ENCODE assay signal across 13 mouse cellular contexts in the genomic region with DNA sequence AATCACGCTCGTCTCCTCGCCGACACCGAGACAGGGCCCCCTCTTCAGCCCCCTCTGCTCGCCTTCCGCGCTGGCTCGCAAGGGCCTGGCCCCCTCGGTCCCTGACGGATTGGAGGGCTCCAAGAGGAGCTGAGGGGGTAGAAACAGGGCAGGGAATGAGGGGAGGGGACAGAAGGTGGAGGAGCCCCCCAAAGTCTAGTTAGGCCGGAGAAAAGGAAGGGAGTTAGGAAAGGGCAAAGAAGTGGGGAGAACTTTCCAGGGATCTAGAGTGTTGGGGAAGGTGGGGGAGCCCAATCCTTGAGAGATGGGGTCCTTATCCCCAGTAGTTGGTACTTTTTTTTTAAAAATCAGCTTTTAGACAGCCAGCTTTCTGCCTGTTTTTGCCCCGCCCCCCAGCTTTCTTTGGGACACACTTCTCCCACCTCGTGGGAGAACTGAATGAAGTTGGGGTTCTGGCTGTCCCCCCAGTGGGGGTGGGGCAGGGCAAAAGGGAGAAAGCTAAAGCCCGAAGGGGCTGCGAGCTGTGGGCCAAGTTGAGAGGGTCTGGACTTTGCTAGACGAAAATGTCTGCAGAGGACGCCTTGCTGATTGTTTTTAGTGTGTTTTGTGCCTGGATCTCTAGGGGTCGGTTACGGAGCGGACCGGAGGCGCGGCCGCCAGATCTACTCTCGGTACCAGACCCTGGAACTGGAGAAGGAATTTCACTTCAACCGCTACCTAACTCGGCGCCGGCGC. TPM values are rescaled to one million over a fixed set of nuclear protein-coding genes. Genes with fewer than 3 reads are reported as not detected.
DNase-seq lines count a peak whose midpoint lies in the region; ATAC-seq and TF ChIP-seq lines count a peak whose summit lies in the region.
"Had no signal": no experiment of that assay in that cellular context is flagged by ENCODE, and none has a peak within 500 bp of the region (broad histone marks: within the 10 kb centered on the region; RNA-seq: fewer than 3 reads in every experiment).

No protein-coding gene starts in this region.

- peak overlapping the region; percentile 27 for H3K4me2 ChIP-seq in hindbrain, embryonic 11.5 days (replicated peaks; ENCODE audit: low read depth, low read length)
- H3K4me2 ChIP-seq in hindbrain, postnatal 0 days (ENCODE audit: low read depth, low read length), result no peak overlapping the region
- peak overlapping the region; percentile 33 for H3K4me2 ChIP-seq in limb, embryonic 14.5 days (replicated peaks; ENCODE audit: low read depth, low read length, severe bottlenecking)
- H3K4me2 ChIP-seq in forebrain, embryonic 13.5 days, result no peak overlapping the region
- H3K4me2 ChIP-seq: lung, embryonic 15.5 days; midbrain, embryonic 15.5 days had no signal

- no peak for TF ChIP-seq EP300 in ES-Bruce4 (IDR thresholded peaks at IDR 0.05; ENCODE audit: insufficient read depth, low read depth, low read length)

- H3K9ac ChIP-seq in hindbrain, embryonic 11.5 days (ENCODE audit: low read depth, low read length), result peak overlapping the region; percentile 36
- no peak overlapping the region for H3K9ac ChIP-seq in hindbrain, postnatal 0 days (replicated peaks; ENCODE audit: low read length)
- H3K9ac ChIP-seq in ES-Bruce4 (ENCODE audit: low read depth, poor library complexity, severe bottlenecking), result no peak overlapping the region
- peak overlapping the region; percentile 25; the same call in 1 of the 2 replicates for H3K9ac ChIP-seq in limb, embryonic 14.5 days (ENCODE audit: low read depth, low read length, severe bottlenecking)
- H3K9ac ChIP-seq in forebrain, embryonic 13.5 days, result no peak overlapping the region
- H3K9ac ChIP-seq: lung, embryonic 15.5 days; midbrain, embryonic 15.5 days had no signal

- TF ChIP-seq CTCF in hindbrain, postnatal 0 days (IDR thresholded peaks at IDR 0.05; ENCODE audit: low read depth), result no peak
- TF ChIP-seq CTCF in ES-Bruce4 (IDR thresholded peaks at IDR 0.05; ENCODE audit: low read depth, low read length), result no peak

- H3K36me3 ChIP-seq in hindbrain, embryonic 11.5 days (ENCODE audit: control insufficient read depth, insufficient read depth, low read length), result no peaks in the 10 kb centered on the region
- no peaks in the 10 kb centered on the region for H3K36me3 ChIP-seq in hindbrain, postnatal 0 days (ENCODE audit: insufficient read depth, low read length)
- no peaks in the 10 kb centered on the region for H3K36me3 ChIP-seq in ES-Bruce4 (ENCODE audit: control insufficient read depth, insufficient read depth, low read length, poor library complexity, severe bottlenecking)
- H3K36me3 ChIP-seq in limb, embryonic 14.5 days (ENCODE audit: control insufficient read depth, insufficient read depth, low read length), result no peaks in the 10 kb centered on the region
- no peaks in the 10 kb centered on the region for H3K36me3 ChIP-seq in forebrain, embryonic 13.5 days (ENCODE audit: poor library complexity, severe bottlenecking)
- H3K36me3 ChIP-seq: forebrain, embryonic 10.5 days; lung, embryonic 15.5 days; midbrain, embryonic 15.5 days had no signal

- H3K9me3 ChIP-seq in hindbrain, embryonic 11.5 days (ENCODE audit: control insufficient read depth, low read length), result no peaks in the 10 kb centered on the region
- H3K9me3 ChIP-seq in hindbrain, postnatal 0 days (ENCODE audit: low read length), result no peaks in the 10 kb centered on the region
- no peaks in the 10 kb centered on the region for H3K9me3 ChIP-seq in ES-Bruce4 (replicated peaks; ENCODE audit: control insufficient read depth, insufficient read depth, low read length, poor library complexity, severe bottlenecking)
- no peaks in the 10 kb centered on the region for H3K9me3 ChIP-seq in limb, embryonic 14.5 days (ENCODE audit: control insufficient read depth, low read length)
- no peaks in the 10 kb centered on the region; the same call in 1 of the 2 replicates for H3K9me3 ChIP-seq in forebrain, embryonic 13.5 days (replicated peaks)
- H3K9me3 ChIP-seq: forebrain, embryonic 10.5 days; lung, embryonic 15.5 days; midbrain, embryonic 15.5 days had no signal

- peak; percentile 62 for DNase-seq in hindbrain, embryonic 11.5 days (ENCODE audit: low spot score)
- no peak for DNase-seq in hindbrain, postnatal 0 days (ENCODE audit: low spot score)
- no peak for DNase-seq in limb, embryonic 14.5 days (ENCODE audit: low spot score)
- DNase-seq in urinary bladder, postnatal 36 days (ENCODE audit: low spot score in 2 of 2), result no peak
- DNase-seq in retina, postnatal 1 day, result no peak
- DNase-seq: gastrocnemius, postnatal 36 days had no signal

- H3K27ac ChIP-seq in hindbrain, embryonic 11.5 days (ENCODE audit: low read depth, low read length), result no peak overlapping the region
- H3K27ac ChIP-seq in hindbrain, postnatal 0 days, result no peak overlapping the region
- H3K27ac ChIP-seq in ES-Bruce4 (ENCODE audit: insufficient read depth, low read length), result no peak overlapping the region
- peak overlapping the region; percentile 91 for H3K27ac ChIP-seq in brown adipose tissue, adult 24 weeks (replicated peaks; ENCODE audit: low read depth, low read length)
- no peak overlapping the region for H3K27ac ChIP-seq in limb, embryonic 14.5 days (replicated peaks; ENCODE audit: low read depth, low read length)
- no peak overlapping the region for H3K27ac ChIP-seq in forebrain, embryonic 13.5 days
- H3K27ac ChIP-seq: forebrain, embryonic 10.5 days; lung, embryonic 15.5 days; midbrain, embryonic 15.5 days had no signal

- peak overlapping the region; percentile 19; the same call in 1 of the 2 replicates for H3K4me3 ChIP-seq in hindbrain, embryonic 11.5 days (ENCODE audit: low read depth, low read length)
- no peak overlapping the region for H3K4me3 ChIP-seq in hindbrain, postnatal 0 days (ENCODE audit: low read length)
- peak overlapping the region; percentile 6; the same call in 1 of the 2 replicates for H3K4me3 ChIP-seq in ES-Bruce4 (ENCODE audit: low read depth, low read length)
- peak overlapping the region; percentile 91 for H3K4me3 ChIP-seq in brown adipose tissue, adult 24 weeks (ENCODE audit: insufficient read depth, low read depth, low read length)
- peak overlapping the region; percentile 21 for H3K4me3 ChIP-seq in limb, embryonic 14.5 days (replicated peaks; ENCODE audit: low read length)
- H3K4me3 ChIP-seq in forebrain, embryonic 13.5 days, result no peak overlapping the region
- H3K4me3 ChIP-seq: forebrain, embryonic 10.5 days; lung, embryonic 15.5 days; midbrain, embryonic 15.5 days had no signal

- peaks cover 2% of the 10 kb centered on the region; the same call in 1 of the 2 replicates for H3K4me1 ChIP-seq in hindbrain, embryonic 11.5 days (replicated peaks; ENCODE audit: control insufficient read depth, insufficient read depth, low read length)
- no peaks in the 10 kb centered on the region for H3K4me1 ChIP-seq in hindbrain, postnatal 0 days (ENCODE audit: insufficient read depth, low read length)
- H3K4me1 ChIP-seq in ES-Bruce4 (ENCODE audit: control insufficient read depth, insufficient read depth, low read length), result peaks cover 8% of the 10 kb centered on the region
- H3K4me1 ChIP-seq in brown adipose tissue, adult 24 weeks (ENCODE audit: control insufficient read depth, insufficient read depth, insufficient read length, low read length), result 0 out of 2 replicates have a peak, but pooled peaks cover 2% of the 10 kb centered on the region
- peaks cover 9% of the 10 kb centered on the region; the same call in 1 of the 2 replicates for H3K4me1 ChIP-seq in limb, embryonic 14.5 days (ENCODE audit: control insufficient read depth, insufficient read depth, low read length)
- peaks cover 6% of the 10 kb centered on the region; the same call in 1 of the 2 replicates for H3K4me1 ChIP-seq in forebrain, embryonic 13.5 days

- no peak for ATAC-seq in hindbrain, embryonic 11.5 days (ENCODE audit: low FRiP score)
- ATAC-seq in hindbrain, postnatal 0 days, result no peak
- ATAC-seq in limb, embryonic 14.5 days (ENCODE audit: low FRiP score, low read depth), result no peak
- ATAC-seq in forebrain, embryonic 13.5 days, result no peak
- ATAC-seq: midbrain, embryonic 15.5 days had no signal

- H3K27me3 ChIP-seq in hindbrain, embryonic 11.5 days (ENCODE audit: control insufficient read depth, insufficient read depth, low read length), result peaks cover 98% of the 10 kb centered on the region
- H3K27me3 ChIP-seq in hindbrain, postnatal 0 days (ENCODE audit: insufficient read depth, low read length), result peaks cover 96% of the 10 kb centered on the region
- peaks cover 61% of the 10 kb centered on the region for H3K27me3 ChIP-seq in ES-Bruce4 (ENCODE audit: control insufficient read depth, insufficient read depth, low read length, poor library complexity, severe bottlenecking)
- peaks cover 97% of the 10 kb centered on the region for H3K27me3 ChIP-seq in limb, embryonic 14.5 days (ENCODE audit: control insufficient read depth, insufficient read depth, low read length)
- H3K27me3 ChIP-seq in forebrain, embryonic 13.5 days, result peaks cover 99% of the 10 kb centered on the region

- 1% methylated on average over 31 of the region's 31 CpGs for WGBS in hindbrain, embryonic 11.5 days
- WGBS in hindbrain, postnatal 0 days, result 3% methylated on average over 31 of the region's 31 CpGs
- 3% methylated on average over 31 of the region's 31 CpGs for WGBS in limb, embryonic 14.5 days
- under 1% methylated on average over 31 of the region's 31 CpGs for WGBS in forebrain, embryonic 13.5 days

- TF ChIP-seq POLR2A in ES-Bruce4 (IDR thresholded peaks at IDR 0.05; ENCODE audit: insufficient read depth, low read length), result no peak
- no peak for TF ChIP-seq POLR2A in limb, embryonic 14.5 days (IDR thresholded peaks at IDR 0.05; ENCODE audit: borderline replicate concordance, extremely low read depth, insufficient read depth, insufficient read length)

RNA-seq across cellular contexts. Expression of a gene that starts 8.5 kb away (rescaled TPM):
- polyA plus RNA-seq in hindbrain, embryonic 11.5 days (2014; fragmentation: Nextera tagmentation; extraction: Ambion mirVana), result 37.3 and 37.8 TPM in 2 replicates
- 12.5 and 13.1 TPM in 2 replicates for total RNA-seq in hindbrain, postnatal 0 days (2014; rRNA removed)
- 33.0 and 35.4 TPM in 2 replicates for polyA plus RNA-seq in hindbrain, postnatal 0 days (2015; fragmentation: Nextera tagmentation; extraction: Ambion mirVana)
- 0.56 and 0.99 TPM in 2 replicates for polyA plus RNA-seq in ES-Bruce4 (2011; ENCODE audit: insufficient read depth, insufficient read length, low read depth, missing spikeins)
- 9.4 and 13.7 TPM in 2 replicates for polyA plus RNA-seq in brown adipose tissue, adult 24 weeks (2012; ENCODE audit: insufficient read depth, insufficient read length, missing spikeins)
- 5.9 and 7.5 TPM in 2 replicates for polyA plus RNA-seq in limb, embryonic 14.5 days (2012; rRNA removed)
- 1.9 and 3.5 TPM in 2 replicates for polyA plus RNA-seq in limb, embryonic 14.5 days (2014; fragmentation: Nextera tagmentation; extraction: Ambion mirVana)
- not detected in 2 replicates for polyA plus RNA-seq in forebrain, embryonic 13.5 days (2015; fragmentation: Nextera tagmentation; extraction: Ambion mirVana)
- polyA plus RNA-seq: forebrain, embryonic 10.5 days; midbrain, embryonic 15.5 days had no signal

RNA-seq across cellular contexts. Expression of a gene that starts 12.2 kb away (rescaled TPM):
- polyA plus RNA-seq in hindbrain, embryonic 11.5 days (2014; fragmentation: Nextera tagmentation; extraction: Ambion mirVana), result 0.45 and 5.4 TPM in 2 replicates
- 0.43 and 1.4 TPM in 2 replicates for total RNA-seq in hindbrain, postnatal 0 days (2014; rRNA removed)
- 0.59 and 1.2 TPM in 2 replicates for polyA plus RNA-seq in hindbrain, postnatal 0 days (2015; fragmentation: Nextera tagmentation; extraction: Ambion mirVana)
- 1.3 TPM in 1 of 2 replicates, not detected in the other for polyA plus RNA-seq in ES-Bruce4 (2011; ENCODE audit: insufficient read depth, insufficient read length, low read depth, missing spikeins)
- polyA plus RNA-seq in brown adipose tissue, adult 24 weeks (2012; ENCODE audit: insufficient read depth, insufficient read length, missing spikeins), result 17.1 and 21.7 TPM in 2 replicates
- polyA plus RNA-seq in limb, embryonic 14.5 days (2012; rRNA removed), result 8.0 and 10.4 TPM in 2 replicates
- 2.4 and 2.5 TPM in 2 replicates for polyA plus RNA-seq in limb, embryonic 14.5 days (2014; fragmentation: Nextera tagmentation; extraction: Ambion mirVana)
- polyA plus RNA-seq in forebrain, embryonic 13.5 days (2015; fragmentation: Nextera tagmentation; extraction: Ambion mirVana), result not detected in 2 replicates
- total RNA-seq: hematopoietic stem cell, adult 5-6 weeks had no signal
- polyA plus RNA-seq: forebrain, embryonic 10.5 days; midbrain, embryonic 15.5 days had no signal

RNA-seq across cellular contexts. Expression of a gene that starts 19.9 kb away (rescaled TPM):
- polyA plus RNA-seq in hindbrain, embryonic 11.5 days (2014; fragmentation: Nextera tagmentation; extraction: Ambion mirVana), result not detected in 2 replicates
- total RNA-seq in hindbrain, postnatal 0 days (2014; rRNA removed), result 0.26 TPM in 1 of 2 replicates, not detected in the other
- not detected in 2 replicates for polyA plus RNA-seq in hindbrain, postnatal 0 days (2015; fragmentation: Nextera tagmentation; extraction: Ambion mirVana)
- 0.40 and 0.45 TPM in 2 replicates for polyA plus RNA-seq in ES-Bruce4 (2011; ENCODE audit: insufficient read depth, insufficient read length, low read depth, missing spikeins)
- polyA plus RNA-seq in brown adipose tissue, adult 24 weeks (2012; ENCODE audit: insufficient read depth, insufficient read length, missing spikeins), result 8.9 and 9.8 TPM in 2 replicates
- polyA plus RNA-seq in limb, embryonic 14.5 days (2012; rRNA removed), result 3.5 and 3.9 TPM in 2 replicates
- polyA plus RNA-seq in limb, embryonic 14.5 days (2014; fragmentation: Nextera tagmentation; extraction: Ambion mirVana), result 1.9 TPM in 2 replicates
- polyA plus RNA-seq in forebrain, embryonic 13.5 days (2015; fragmentation: Nextera tagmentation; extraction: Ambion mirVana), result not detected in 2 replicates
- total RNA-seq: hematopoietic stem cell, adult 5-6 weeks had no signal
- polyA plus RNA-seq: forebrain, embryonic 10.5 days; lung, embryonic 15.5 days; midbrain, embryonic 15.5 days had no signal

RNA-seq across cellular contexts. Expression of a gene that starts 34.0 kb away (rescaled TPM):
- not detected in 2 replicates for polyA plus RNA-seq in hindbrain, embryonic 11.5 days (2014; fragmentation: Nextera tagmentation; extraction: Ambion mirVana)
- not detected in 2 replicates for total RNA-seq in hindbrain, postnatal 0 days (2014; rRNA removed)
- not detected in 2 replicates for polyA plus RNA-seq in hindbrain, postnatal 0 days (2015; fragmentation: Nextera tagmentation; extraction: Ambion mirVana)
- not detected in 2 replicates for polyA plus RNA-seq in ES-Bruce4 (2011; ENCODE audit: insufficient read depth, insufficient read length, low read depth, missing spikeins)
- not detected in 2 replicates for polyA plus RNA-seq in brown adipose tissue, adult 24 weeks (2012; ENCODE audit: insufficient read depth, insufficient read length, missing spikeins)
- polyA plus RNA-seq in limb, embryonic 14.5 days (2012; rRNA removed), result 2.1 TPM in 2 replicates
- polyA plus RNA-seq in limb, embryonic 14.5 days (2014; fragmentation: Nextera tagmentation; extraction: Ambion mirVana), result 1.1 and 1.3 TPM in 2 replicates
- not detected in 2 replicates for polyA plus RNA-seq in forebrain, embryonic 13.5 days (2015; fragmentation: Nextera tagmentation; extraction: Ambion mirVana)
- total RNA-seq: hematopoietic stem cell, adult 5-6 weeks had no signal
- polyA plus RNA-seq: forebrain, embryonic 10.5 days; lung, embryonic 15.5 days; midbrain, embryonic 15.5 days had no signal

RNA-seq across cellular contexts. Expression of a gene that starts 43.0 kb away (rescaled TPM):
- polyA plus RNA-seq in hindbrain, embryonic 11.5 days (2014; fragmentation: Nextera tagmentation; extraction: Ambion mirVana), result 21.0 and 21.6 TPM in 2 replicates
- total RNA-seq in hindbrain, postnatal 0 days (2014; rRNA removed), result 5.4 and 8.7 TPM in 2 replicates
- polyA plus RNA-seq in hindbrain, postnatal 0 days (2015; fragmentation: Nextera tagmentation; extraction: Ambion mirVana), result 6.4 and 7.3 TPM in 2 replicates
- not detected in 2 replicates for polyA plus RNA-seq in ES-Bruce4 (2011; ENCODE audit: insufficient read depth, insufficient read length, low read depth, missing spikeins)
- 14.1 and 15.1 TPM in 2 replicates for polyA plus RNA-seq in brown adipose tissue, adult 24 weeks (2012; ENCODE audit: insufficient read depth, insufficient read length, missing spikeins)
- 7.6 and 9.0 TPM in 2 replicates for polyA plus RNA-seq in limb, embryonic 14.5 days (2012; rRNA removed)
- polyA plus RNA-seq in limb, embryonic 14.5 days (2014; fragmentation: Nextera tagmentation; extraction: Ambion mirVana), result 2.6 and 3.5 TPM in 2 replicates
- polyA plus RNA-seq in forebrain, embryonic 13.5 days (2015; fragmentation: Nextera tagmentation; extraction: Ambion mirVana), result not detected in 2 replicates
- total RNA-seq: hematopoietic stem cell, adult 5-6 weeks had no signal
- polyA plus RNA-seq: forebrain, embryonic 10.5 days; midbrain, embryonic 15.5 days had no signal

Comparison
In these comparisons a context has a peak if more than half of its experiments do, and no peak if none do; other contexts are left out.
1. H3K4me2 ChIP-seq: peak in hindbrain, embryonic 11.5 days (single experiment) and limb, embryonic 14.5 days (single experiment); none in hindbrain, postnatal 0 days (single experiment) and forebrain, embryonic 13.5 days (single experiment).
2. H3K4me3 ChIP-seq: peak in hindbrain, embryonic 11.5 days (single experiment), ES-Bruce4 (single experiment), brown adipose tissue, adult 24 weeks (single experiment) and limb, embryonic 14.5 days (single experiment); none in hindbrain, postnatal 0 days (single experiment) and forebrain, embryonic 13.5 days (single experiment).
3. H3K9ac ChIP-seq: peak in hindbrain, embryonic 11.5 days (single experiment) and limb, embryonic 14.5 days (single experiment); none in hindbrain, postnatal 0 days (single experiment), ES-Bruce4 (single experiment) and forebrain, embryonic 13.5 days (single experiment).